Mouse (Mus musculus): ENCODE results near the gene Man1c1. TPM values are rescaled to one million over a fixed set of nuclear protein-coding genes. Genes with fewer than 3 reads are reported as not detected.

Gene Man1c1
- polyA plus RNA-seq, 1 experiment from 2014 or later, result 3.5 TPM

DNA sequence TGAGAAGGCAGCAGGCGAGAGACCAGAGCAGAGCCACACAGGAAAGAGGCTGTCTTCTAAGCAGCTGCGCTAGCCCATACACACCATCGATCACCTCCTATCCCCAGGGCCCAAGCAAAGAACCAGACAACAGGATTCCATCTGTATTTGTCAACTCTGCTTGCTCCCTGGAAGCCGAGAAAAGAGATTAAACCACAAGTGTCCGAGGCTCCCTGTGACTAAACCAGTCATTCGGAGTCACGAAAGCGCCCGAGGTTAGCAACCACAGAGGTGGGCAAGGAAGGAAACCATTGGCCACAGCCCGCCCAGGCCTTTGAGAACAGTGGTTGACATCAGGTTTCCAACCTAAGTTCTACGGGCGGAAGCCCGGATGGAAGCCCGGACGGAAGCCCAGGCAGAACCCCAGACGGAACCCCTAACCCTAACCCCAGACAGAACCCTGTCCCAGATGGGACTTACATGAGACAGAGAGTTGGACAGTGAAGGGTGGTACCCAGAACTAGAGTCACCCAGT, 32.4 kb downstream of the Man1c1 start:
- no peak for ATAC-seq (ENCODE audit: low FRiP score, low read depth)
- no peaks in the 10 kb centered on the region for H3K36me3 ChIP-seq
- H3K4me1 ChIP-seq, result peaks cover 57% of the 10 kb centered on the region
- 0 out of 2 replicates have a peak overlapping the region, but pooled peaks have one; percentile 22 for H3K27ac ChIP-seq
- WGBS, result 79% methylated on average over 16 of the region's 16 CpGs
- no peak overlapping the region for H3K9ac ChIP-seq
- no peaks in the 10 kb centered on the region for H3K27me3 ChIP-seq
- H3K9me3 ChIP-seq, result no peaks in the 10 kb centered on the region
- H3K4me2 ChIP-seq (replicated peaks), result no peak overlapping the region
- no peak overlapping the region for H3K4me3 ChIP-seq

DNA sequence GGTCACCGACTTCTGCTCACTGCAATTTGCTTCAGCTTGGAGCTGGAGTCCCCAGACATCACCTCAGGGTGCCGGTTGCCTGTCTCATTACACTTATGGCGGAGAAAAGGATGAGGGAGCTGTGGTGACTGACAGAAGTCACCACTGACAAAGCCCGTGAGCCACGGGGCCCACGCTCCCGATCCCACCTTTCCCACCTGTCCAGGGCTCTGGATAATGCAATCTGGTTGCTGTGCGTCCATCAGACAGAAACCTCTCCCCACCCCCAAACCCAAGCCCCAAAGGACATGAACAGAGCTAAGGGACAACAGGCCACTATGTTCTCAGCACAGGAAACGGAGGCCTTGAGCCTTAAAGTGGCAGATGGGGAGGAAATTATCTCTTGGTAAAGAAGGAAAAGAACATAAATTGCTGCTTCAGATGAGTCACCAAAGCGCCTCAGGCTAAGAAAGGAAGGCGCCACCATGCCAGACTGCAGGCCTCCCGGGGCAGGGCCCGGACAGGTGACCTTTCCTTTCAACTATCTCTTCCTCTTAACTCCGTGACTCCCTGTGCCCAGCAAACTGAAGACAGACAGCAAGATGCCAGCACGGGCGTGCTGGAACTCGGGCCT, 34.2 kb downstream of the Man1c1 start:
- Histone ChIP-seq H3K9me3 (no peaks in the 10 kb centered on the region), H3K27ac (no peak overlapping the region), H3K27me3 (no peaks in the 10 kb centered on the region), H3K9ac (0 out of 2 replicates have a peak overlapping the region, but pooled peaks have one; percentile 10), H3K4me1 (peaks cover 40% of the 10 kb centered on the region), H3K4me3 (no peak overlapping the region), H3K36me3 (no peaks in the 10 kb centered on the region), H3K4me2 (replicated peaks) (no peak overlapping the region)
- ATAC-seq (ENCODE audit: low FRiP score, low read depth), result no peak
- WGBS, result 61% methylated on average over 17 of the region's 17 CpGs

DNA sequence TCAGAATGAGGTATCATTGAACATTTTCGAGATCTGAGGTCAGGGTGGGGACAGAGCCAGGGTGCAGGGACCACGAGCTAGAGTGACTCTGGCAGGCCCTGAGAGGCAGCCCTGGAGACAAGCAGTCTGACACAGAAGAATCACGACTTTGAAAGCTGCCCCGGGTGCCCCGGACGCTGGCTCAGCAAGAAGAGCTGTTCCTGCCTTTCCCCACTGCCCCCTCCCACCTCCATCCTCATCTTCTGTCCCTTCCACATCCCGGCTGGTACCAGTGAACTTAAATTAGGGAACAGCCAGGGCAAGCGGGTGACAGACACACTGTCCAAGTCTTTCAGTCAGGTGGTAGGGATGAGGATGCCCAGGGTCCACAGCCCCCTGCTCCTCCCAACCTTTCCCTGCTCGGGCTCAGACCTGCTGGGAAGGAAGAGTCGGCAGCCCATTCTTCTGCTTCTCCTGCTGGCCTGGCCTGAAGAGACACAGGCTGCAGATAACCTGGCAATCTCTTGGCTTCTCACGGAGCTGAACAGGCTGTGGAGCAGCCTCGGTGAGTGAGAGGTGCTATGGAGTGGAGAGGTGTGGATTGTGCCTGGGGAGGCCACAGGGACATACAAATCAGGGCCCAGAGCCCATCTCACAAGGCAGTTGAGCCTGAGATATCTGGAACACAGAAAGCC, 35.6 kb downstream of the Man1c1 start:
- peaks cover 40% of the 10 kb centered on the region for H3K4me1 ChIP-seq
- H3K9ac ChIP-seq, result 0 out of 2 replicates have a peak overlapping the region, but pooled peaks have one; percentile 14
- H3K4me3 ChIP-seq, result no peak overlapping the region
- H3K36me3 ChIP-seq, result no peaks in the 10 kb centered on the region
- H3K4me2 ChIP-seq (replicated peaks), result no peak overlapping the region
- no peaks in the 10 kb centered on the region for H3K27me3 ChIP-seq
- H3K9me3 ChIP-seq, result no peaks in the 10 kb centered on the region
- 54% methylated on average over 12 of the region's 12 CpGs for WGBS
- H3K27ac ChIP-seq, result no peak overlapping the region
- no peak for ATAC-seq (ENCODE audit: low FRiP score, low read depth)

DNA sequence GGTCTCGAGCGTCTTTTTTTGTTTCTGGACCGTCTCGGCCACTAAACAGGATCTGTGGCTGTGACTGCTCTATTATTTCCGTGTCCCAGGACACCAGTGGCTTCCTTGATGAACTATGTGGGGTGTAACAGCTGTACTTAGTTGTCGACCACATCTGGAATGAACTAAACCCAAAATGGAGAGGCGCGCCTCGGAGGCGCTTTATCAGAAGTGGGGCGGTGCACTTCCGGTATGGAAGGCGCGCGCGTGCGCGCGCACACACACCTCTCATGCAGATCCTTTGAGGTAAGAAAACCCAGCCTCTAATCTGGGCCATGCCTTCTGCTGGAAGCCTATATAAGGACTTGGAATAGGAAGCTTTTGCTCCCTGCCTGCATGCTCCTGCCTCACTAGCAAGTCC, 37.7 kb downstream of the Man1c1 start:
- no peaks in the 10 kb centered on the region for H3K9me3 ChIP-seq
- H3K9ac ChIP-seq, result no peak overlapping the region
- ATAC-seq (ENCODE audit: low FRiP score, low read depth), result no peak
- H3K27me3 ChIP-seq, result no peaks in the 10 kb centered on the region
- H3K4me1 ChIP-seq, result peaks cover 39% of the 10 kb centered on the region
- H3K36me3 ChIP-seq, result no peaks in the 10 kb centered on the region
- H3K27ac ChIP-seq, result no peak overlapping the region
- no peak overlapping the region for H3K4me2 ChIP-seq (replicated peaks)
- no peak overlapping the region for H3K4me3 ChIP-seq
- WGBS, result 74% methylated on average over 19 of the region's 19 CpGs

DNA sequence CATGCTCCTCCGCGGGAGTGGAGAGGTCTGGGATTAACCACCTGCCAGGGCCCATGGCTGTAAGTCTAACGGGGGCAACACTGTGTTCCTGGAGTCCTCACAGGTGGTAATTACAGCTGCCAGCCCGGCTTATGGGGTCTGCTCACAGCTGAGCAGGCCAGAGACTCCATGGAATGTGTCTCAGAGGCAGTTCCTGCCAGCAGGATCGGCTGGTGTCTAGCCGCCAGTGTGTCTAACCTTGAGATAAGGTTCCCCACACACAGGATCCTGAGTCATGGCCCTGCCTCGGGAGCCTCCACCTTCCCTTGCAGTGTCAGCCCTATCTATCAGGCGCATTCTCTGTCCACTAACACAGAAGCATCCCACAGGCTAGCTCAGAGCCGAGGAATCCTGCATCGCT, 41.0 kb downstream of the Man1c1 start:
- WGBS, result 42% methylated on average over 10 of the region's 10 CpGs
- peaks cover 13% of the 10 kb centered on the region for H3K27me3 ChIP-seq
- ATAC-seq (ENCODE audit: low FRiP score, low read depth), result peak; percentile 66
- no peak overlapping the region for H3K4me3 ChIP-seq
- no peaks in the 10 kb centered on the region for H3K36me3 ChIP-seq
- peaks cover 34% of the 10 kb centered on the region for H3K4me1 ChIP-seq
- no peak overlapping the region for H3K27ac ChIP-seq
- H3K4me2 ChIP-seq (replicated peaks), result no peak overlapping the region
- H3K9ac ChIP-seq, result no peak overlapping the region
- H3K9me3 ChIP-seq, result no peaks in the 10 kb centered on the region

DNA sequence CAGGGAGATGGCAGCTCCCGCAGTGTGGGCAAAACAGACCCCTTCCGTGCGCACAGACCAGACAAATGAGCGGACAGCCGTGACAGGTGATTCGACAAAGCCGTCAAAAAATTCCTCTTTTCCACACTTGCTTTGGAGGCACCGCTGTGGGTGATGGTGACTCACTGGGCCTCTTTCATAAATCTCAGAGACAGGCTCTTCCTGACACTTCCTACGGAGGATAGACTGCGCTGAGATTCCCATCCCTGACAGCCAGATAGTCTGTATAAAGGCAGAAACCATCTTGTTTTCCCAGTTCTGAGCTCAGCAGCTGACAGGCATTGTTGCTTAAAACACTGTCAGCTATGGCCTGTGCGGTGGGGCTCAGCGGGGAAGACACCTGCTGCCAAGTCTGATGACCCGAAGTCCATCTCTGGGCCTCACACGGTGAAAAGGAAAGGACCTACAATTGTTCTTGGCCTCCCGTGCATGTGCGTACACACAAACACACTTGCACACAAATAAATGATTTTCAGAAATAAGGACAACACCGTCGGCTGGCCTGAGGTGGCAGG, 43.4 kb downstream of the Man1c1 start:
- Histone ChIP-seq H3K4me3 (no peak overlapping the region), H3K9me3 (no peaks in the 10 kb centered on the region), H3K36me3 (no peaks in the 10 kb centered on the region), H3K27me3 (peaks cover 13% of the 10 kb centered on the region), H3K4me2 (replicated peaks) (peak overlapping the region; percentile 62), H3K4me1 (peaks cover 46% of the 10 kb centered on the region), H3K27ac (no peak overlapping the region), H3K9ac (no peak overlapping the region)
- ATAC-seq (ENCODE audit: low FRiP score, low read depth), result no peak
- 47% methylated on average over 18 of the region's 18 CpGs for WGBS

DNA sequence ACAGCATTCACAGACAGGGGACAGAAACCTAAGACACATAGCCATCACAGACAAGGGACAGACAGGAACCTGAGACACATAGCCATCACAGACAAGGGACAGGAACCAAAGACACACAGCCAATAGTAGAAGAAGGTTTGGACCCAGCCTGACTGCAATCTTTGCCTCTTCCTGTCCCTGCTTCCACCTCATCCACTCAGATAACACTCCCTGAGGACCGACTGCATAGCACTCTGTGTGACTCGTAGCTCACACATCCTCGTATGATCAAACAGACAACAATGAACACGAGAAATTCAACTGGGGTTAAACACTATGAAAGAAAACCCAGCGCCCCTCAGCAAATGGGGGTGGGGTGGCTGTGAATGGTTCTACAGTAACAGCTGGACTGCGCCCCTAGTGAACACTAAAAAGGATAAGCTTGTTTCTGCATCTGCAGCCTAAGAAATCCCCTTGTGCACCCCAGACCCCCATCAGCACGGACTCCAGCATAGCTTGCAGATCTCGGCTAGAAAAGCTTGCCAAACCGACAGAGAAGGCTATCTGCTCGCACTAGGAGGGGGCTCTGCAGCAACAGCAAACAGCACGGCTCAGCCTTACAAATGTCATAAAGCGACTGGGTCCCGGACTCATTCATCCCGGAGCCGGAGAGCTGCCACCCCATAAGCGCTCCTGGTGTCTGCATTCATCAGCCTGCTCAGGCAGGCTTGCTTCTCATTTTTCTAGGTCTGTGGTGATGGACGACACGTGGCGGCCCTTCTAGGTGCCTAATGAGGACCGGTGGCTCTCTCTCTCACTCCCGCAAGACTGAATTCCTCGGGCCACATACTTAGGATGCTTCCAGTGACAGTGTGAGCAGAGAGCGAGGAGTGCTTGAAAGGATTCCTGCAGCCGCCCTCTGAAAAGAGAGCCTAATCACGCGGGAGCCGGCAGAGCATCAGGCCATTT, 44.5 kb downstream of the Man1c1 start:
- H3K27ac ChIP-seq, result peak overlapping the region; percentile 39; the same call in 1 of the 2 replicates
- no peaks in the 10 kb centered on the region for H3K9me3 ChIP-seq
- H3K36me3 ChIP-seq, result no peaks in the 10 kb centered on the region
- peaks cover 52% of the 10 kb centered on the region for H3K4me1 ChIP-seq
- H3K4me2 ChIP-seq (replicated peaks), result peak overlapping the region; percentile 62
- H3K4me3 ChIP-seq, result peak overlapping the region; percentile 29
- peak overlapping the region; percentile 40; the same call in 1 of the 2 replicates for H3K9ac ChIP-seq
- H3K27me3 ChIP-seq, result peaks cover 13% of the 10 kb centered on the region
- WGBS, result 8% methylated on average over 27 of the region's 27 CpGs
- ATAC-seq (ENCODE audit: low FRiP score, low read depth), result peak; percentile 70; the same call in 1 of the 2 replicates

DNA sequence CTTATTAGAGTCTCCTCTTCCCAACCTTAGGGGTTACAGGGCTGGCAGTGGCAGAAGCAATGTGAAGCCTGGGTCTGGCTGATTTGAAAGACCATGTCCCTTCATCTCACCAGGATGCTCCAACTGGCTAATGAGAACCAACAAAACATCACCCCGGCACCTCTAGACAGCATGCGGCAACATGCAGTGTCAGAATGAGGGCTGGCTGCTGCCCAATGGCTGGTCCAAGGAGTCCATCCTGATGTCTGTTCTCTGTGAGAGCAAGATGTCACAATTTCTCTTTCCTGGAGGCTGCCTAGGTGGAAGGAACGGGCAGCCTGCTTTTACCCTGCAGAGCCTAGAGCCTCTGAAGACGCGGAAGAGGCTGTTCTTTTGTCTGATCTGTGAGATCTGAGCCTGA, 46.6 kb downstream of the Man1c1 start:
- Histone ChIP-seq H3K4me3 (no peak overlapping the region), H3K4me1 (peaks cover 41% of the 10 kb centered on the region), H3K9ac (0 out of 2 replicates have a peak overlapping the region, but pooled peaks have one; percentile 1), H3K27me3 (peaks cover 13% of the 10 kb centered on the region), H3K9me3 (no peaks in the 10 kb centered on the region), H3K27ac (no peak overlapping the region), H3K4me2 (replicated peaks) (no peak overlapping the region), H3K36me3 (no peaks in the 10 kb centered on the region)
- WGBS, result 66% methylated on average over 5 of the region's 5 CpGs
- ATAC-seq (ENCODE audit: low FRiP score, low read depth), result no peak

DNA sequence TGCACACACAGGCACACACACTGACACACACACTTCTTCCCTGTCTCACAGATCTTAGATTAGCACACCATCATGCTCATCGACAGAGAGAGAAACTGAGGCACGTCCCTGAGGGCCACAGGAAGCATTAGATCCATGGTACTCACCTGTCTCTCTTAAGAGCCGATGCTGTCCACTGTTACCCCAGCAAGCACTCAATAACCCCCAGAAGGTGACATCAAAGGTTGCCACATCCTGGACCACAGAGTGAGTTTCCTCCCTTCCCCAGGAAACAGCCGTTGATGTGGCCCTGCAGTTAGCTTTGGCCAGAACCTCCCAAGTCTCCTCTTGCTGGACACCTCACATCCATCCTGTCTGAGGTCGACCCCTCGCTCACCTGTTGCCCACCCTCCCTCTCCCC, 49.7 kb downstream of the Man1c1 start:
- Histone ChIP-seq H3K36me3 (no peaks in the 10 kb centered on the region), H3K27me3 (0 out of 2 replicates have a peak, but pooled peaks cover 3% of the 10 kb centered on the region), H3K4me2 (replicated peaks) (no peak overlapping the region), H3K27ac (no peak overlapping the region), H3K9ac (no peak overlapping the region), H3K4me1 (peaks cover 23% of the 10 kb centered on the region), H3K4me3 (no peak overlapping the region), H3K9me3 (no peaks in the 10 kb centered on the region)
- ATAC-seq (ENCODE audit: low FRiP score, low read depth), result no peak
- WGBS, result 74% methylated on average over 6 of the region's 6 CpGs

DNA sequence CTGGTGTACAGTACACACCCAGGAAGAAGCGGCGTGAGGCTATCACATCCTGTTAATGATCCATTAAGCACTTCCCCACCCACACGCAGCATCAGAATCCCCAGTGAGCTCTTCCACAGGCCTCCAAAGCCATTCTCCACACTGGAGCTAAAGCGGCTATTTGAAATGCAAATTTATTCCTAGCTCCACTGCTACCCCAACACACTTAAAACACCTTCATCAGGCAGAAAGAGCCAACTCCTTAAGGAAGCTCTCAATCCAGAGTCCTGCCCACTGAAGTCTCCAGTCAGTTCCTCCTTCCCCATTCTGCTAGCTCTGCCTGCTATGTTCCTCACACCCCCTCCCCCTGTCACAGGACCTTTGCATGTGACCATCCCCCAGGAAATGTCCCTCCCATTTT, 51.4 kb downstream of the Man1c1 start:
- H3K4me2 ChIP-seq (replicated peaks), result no peak overlapping the region
- no peak overlapping the region for H3K4me3 ChIP-seq
- WGBS, result 78% methylated on average over 4 of the region's 4 CpGs
- no peak overlapping the region for H3K27ac ChIP-seq
- H3K36me3 ChIP-seq, result no peaks in the 10 kb centered on the region
- H3K9me3 ChIP-seq, result no peaks in the 10 kb centered on the region
- no peak for ATAC-seq (ENCODE audit: low FRiP score, low read depth)
- no peak overlapping the region for H3K9ac ChIP-seq
- no peaks in the 10 kb centered on the region for H3K27me3 ChIP-seq
- peaks cover 18% of the 10 kb centered on the region for H3K4me1 ChIP-seq

DNA sequence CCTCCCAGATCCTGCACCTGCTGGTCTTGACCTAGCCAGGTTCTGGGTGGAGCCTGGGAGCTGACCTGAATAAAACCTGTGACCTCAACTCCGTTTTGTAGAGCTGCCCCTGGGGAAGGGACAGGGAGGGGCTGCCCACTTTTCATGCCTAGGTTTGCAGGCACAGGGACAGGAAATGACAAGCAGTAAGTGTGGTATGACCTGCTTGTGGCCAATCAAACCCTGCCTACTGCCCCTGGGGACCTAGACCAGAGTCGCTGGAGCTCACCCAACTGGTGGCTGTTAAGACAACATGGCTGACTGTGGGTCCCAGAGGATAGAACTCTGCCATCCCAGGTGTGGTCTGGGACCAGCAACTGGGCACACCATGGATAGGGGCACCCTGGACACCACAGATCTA, 51.9 kb downstream of the Man1c1 start:
- Histone ChIP-seq H3K4me3 (no peak overlapping the region), H3K4me2 (replicated peaks) (no peak overlapping the region), H3K9me3 (no peaks in the 10 kb centered on the region), H3K9ac (no peak overlapping the region), H3K27ac (no peak overlapping the region), H3K27me3 (no peaks in the 10 kb centered on the region), H3K36me3 (no peaks in the 10 kb centered on the region), H3K4me1 (peaks cover 13% of the 10 kb centered on the region)
- no peak for ATAC-seq (ENCODE audit: low FRiP score, low read depth)
- WGBS, result 53% methylated on average over 2 of the region's 2 CpGs
